Mouse (Mus musculus): ENCODE results near the gene Ankrd13a. TPM values are rescaled to one million over a fixed set of nuclear protein-coding genes. Genes with fewer than 3 reads are reported as not detected.

Gene Ankrd13a
- polyA plus RNA-seq, 1 experiment: 71.8 TPM

- Histone ChIP-seq H3K4me3 (ENCODE audit: low read depth, low read length) (no peak overlapping the region), H3K27ac (ENCODE audit: insufficient read depth, low read length) (no peak overlapping the region), H3K36me3 (ENCODE audit: control insufficient read depth, insufficient read depth, low read length, poor library complexity, severe bottlenecking) (peaks cover 21% of the 10 kb centered on the region)
Measured at GRCm38 (mm10) chr5:114804958-114805357, 30.5 kb downstream of the Ankrd13a start.

GRCm38 (mm10) chr5:114805436-114806350 lies 31.2 kb downstream of the Ankrd13a start:
- H3K4me1 ChIP-seq (ENCODE audit: control insufficient read depth, insufficient read depth, low read length): peaks cover 3% of the 10 kb centered on the region
- peaks cover 21% of the 10 kb centered on the region for H3K36me3 ChIP-seq (ENCODE audit: control insufficient read depth, insufficient read depth, low read length, poor library complexity, severe bottlenecking)
- H3K27me3 ChIP-seq (ENCODE audit: control insufficient read depth, insufficient read depth, low read length, poor library complexity, severe bottlenecking): no peaks in the 10 kb centered on the region
- TF ChIP-seq CTCF (IDR thresholded peaks at IDR 0.05; ENCODE audit: low read depth, low read length): no peak
- TF ChIP-seq POLR2A (IDR thresholded peaks at IDR 0.05; ENCODE audit: insufficient read depth, low read length): no peak
- TF ChIP-seq EP300 (IDR thresholded peaks at IDR 0.05; ENCODE audit: insufficient read depth, low read depth, low read length): no peak
- H3K27ac ChIP-seq (ENCODE audit: insufficient read depth, low read length): no peak overlapping the region
- peaks cover 27% of the 10 kb centered on the region for H3K9me3 ChIP-seq (replicated peaks; ENCODE audit: control insufficient read depth, insufficient read depth, low read length, poor library complexity, severe bottlenecking)
- H3K9ac ChIP-seq (ENCODE audit: low read depth, poor library complexity, severe bottlenecking): no peak overlapping the region
- H3K4me3 ChIP-seq (ENCODE audit: low read depth, low read length): no peak overlapping the region

More at GRCm38 (mm10) chr5:114804958-114805357, 30.5 kb downstream of the Ankrd13a start:
- Histone ChIP-seq H3K9me3 (replicated peaks; ENCODE audit: control insufficient read depth, insufficient read depth, low read length, poor library complexity, severe bottlenecking) (peaks cover 27% of the 10 kb centered on the region), H3K4me1 (ENCODE audit: control insufficient read depth, insufficient read depth, low read length) (peaks cover 3% of the 10 kb centered on the region), H3K27me3 (ENCODE audit: control insufficient read depth, insufficient read depth, low read length, poor library complexity, severe bottlenecking) (no peaks in the 10 kb centered on the region), H3K9ac (ENCODE audit: low read depth, poor library complexity, severe bottlenecking) (no peak overlapping the region)
- no peak for TF ChIP-seq EP300 (IDR thresholded peaks at IDR 0.05; ENCODE audit: insufficient read depth, low read depth, low read length)
- TF ChIP-seq CTCF (IDR thresholded peaks at IDR 0.05; ENCODE audit: low read depth, low read length): peak; percentile 38
- TF ChIP-seq POLR2A (IDR thresholded peaks at IDR 0.05; ENCODE audit: insufficient read depth, low read length): no peak

GRCm38 (mm10) chr5:114806636-114807035 lies 32.2 kb downstream of the Ankrd13a start:
- Histone ChIP-seq H3K27me3 (ENCODE audit: control insufficient read depth, insufficient read depth, low read length, poor library complexity, severe bottlenecking) (no peaks in the 10 kb centered on the region), H3K9ac (ENCODE audit: low read depth, poor library complexity, severe bottlenecking) (no peak overlapping the region), H3K4me1 (ENCODE audit: control insufficient read depth, insufficient read depth, low read length) (peaks cover 3% of the 10 kb centered on the region), H3K27ac (ENCODE audit: insufficient read depth, low read length) (no peak overlapping the region), H3K36me3 (ENCODE audit: control insufficient read depth, insufficient read depth, low read length, poor library complexity, severe bottlenecking) (peaks cover 21% of the 10 kb centered on the region), H3K9me3 (replicated peaks; ENCODE audit: control insufficient read depth, insufficient read depth, low read length, poor library complexity, severe bottlenecking) (peaks cover 27% of the 10 kb centered on the region), H3K4me3 (ENCODE audit: low read depth, low read length) (no peak overlapping the region)
- TF ChIP-seq POLR2A (IDR thresholded peaks at IDR 0.05; ENCODE audit: insufficient read depth, low read length) (no peak), CTCF (IDR thresholded peaks at IDR 0.05; ENCODE audit: low read depth, low read length) (no peak), EP300 (IDR thresholded peaks at IDR 0.05; ENCODE audit: insufficient read depth, low read depth, low read length) (no peak)

DNA sequence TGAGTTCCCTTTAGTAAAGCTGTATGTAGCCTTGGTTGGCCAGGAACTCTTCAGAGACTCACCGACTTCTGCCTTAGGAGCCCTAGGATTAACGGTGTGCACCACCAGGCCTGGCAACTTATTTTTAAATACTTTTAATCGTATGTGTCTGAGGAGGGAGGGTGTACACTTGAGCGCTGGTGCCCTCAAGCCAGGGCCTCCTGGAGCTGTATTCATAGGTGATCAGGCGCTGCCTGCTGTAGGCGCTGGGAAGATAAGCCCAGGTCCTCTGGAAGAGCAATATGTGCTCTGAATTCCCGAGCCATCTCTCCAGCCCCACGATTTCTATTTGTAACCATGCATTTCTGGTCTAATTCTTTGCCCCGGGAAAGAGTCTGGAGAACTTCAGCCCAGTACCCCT lies 32.6 kb downstream of the Ankrd13a start:
- H3K4me1 ChIP-seq (ENCODE audit: control insufficient read depth, insufficient read depth, low read length): peaks cover 3% of the 10 kb centered on the region
- no peak overlapping the region for H3K9ac ChIP-seq (ENCODE audit: low read depth, poor library complexity, severe bottlenecking)
- peaks cover 21% of the 10 kb centered on the region for H3K36me3 ChIP-seq (ENCODE audit: control insufficient read depth, insufficient read depth, low read length, poor library complexity, severe bottlenecking)
- no peak overlapping the region for H3K4me3 ChIP-seq (ENCODE audit: low read depth, low read length)
- H3K9me3 ChIP-seq (replicated peaks; ENCODE audit: control insufficient read depth, insufficient read depth, low read length, poor library complexity, severe bottlenecking): peaks cover 27% of the 10 kb centered on the region
- H3K27ac ChIP-seq (ENCODE audit: insufficient read depth, low read length): no peak overlapping the region
- no peaks in the 10 kb centered on the region for H3K27me3 ChIP-seq (ENCODE audit: control insufficient read depth, insufficient read depth, low read length, poor library complexity, severe bottlenecking)
- no peak for TF ChIP-seq CTCF (IDR thresholded peaks at IDR 0.05; ENCODE audit: low read depth, low read length)
- TF ChIP-seq POLR2A (IDR thresholded peaks at IDR 0.05; ENCODE audit: insufficient read depth, low read length): no peak
- no peak for TF ChIP-seq EP300 (IDR thresholded peaks at IDR 0.05; ENCODE audit: insufficient read depth, low read depth, low read length)

GRCm38 (mm10) chr5:114807468-114807867 lies 33.0 kb downstream of the Ankrd13a start:
- Histone ChIP-seq H3K36me3 (ENCODE audit: control insufficient read depth, insufficient read depth, low read length, poor library complexity, severe bottlenecking) (peaks cover 21% of the 10 kb centered on the region), H3K27ac (ENCODE audit: insufficient read depth, low read length) (no peak overlapping the region), H3K9ac (ENCODE audit: low read depth, poor library complexity, severe bottlenecking) (no peak overlapping the region), H3K4me1 (ENCODE audit: control insufficient read depth, insufficient read depth, low read length) (peaks cover under 1% of the 10 kb centered on the region), H3K9me3 (replicated peaks; ENCODE audit: control insufficient read depth, insufficient read depth, low read length, poor library complexity, severe bottlenecking) (peaks cover 24% of the 10 kb centered on the region), H3K27me3 (ENCODE audit: control insufficient read depth, insufficient read depth, low read length, poor library complexity, severe bottlenecking) (no peaks in the 10 kb centered on the region), H3K4me3 (ENCODE audit: low read depth, low read length) (no peak overlapping the region)
- TF ChIP-seq CTCF (IDR thresholded peaks at IDR 0.05; ENCODE audit: low read depth, low read length) (no peak), POLR2A (IDR thresholded peaks at IDR 0.05; ENCODE audit: insufficient read depth, low read length) (no peak), EP300 (IDR thresholded peaks at IDR 0.05; ENCODE audit: insufficient read depth, low read depth, low read length) (no peak)

DNA sequence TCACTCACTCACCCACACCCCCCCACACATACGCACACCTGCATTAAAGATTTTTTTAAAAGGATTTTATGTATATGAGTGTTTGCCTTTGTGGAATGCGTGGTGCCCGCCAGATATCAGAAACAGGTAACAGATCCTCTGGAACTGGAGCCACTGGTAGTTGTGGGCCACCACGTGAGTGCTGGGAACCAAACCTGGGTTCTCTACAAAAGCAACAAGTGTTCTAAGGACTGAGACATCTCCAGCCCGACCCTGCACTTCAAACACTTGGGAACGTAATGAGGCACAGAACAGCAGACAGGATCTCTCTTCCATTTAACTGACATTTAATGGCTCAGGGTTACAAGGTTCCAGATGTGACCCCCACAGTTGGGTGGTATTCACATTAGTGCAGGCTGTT lies 33.4 kb downstream of the Ankrd13a start:
- Histone ChIP-seq H3K4me1 (ENCODE audit: control insufficient read depth, insufficient read depth, low read length) (no peaks in the 10 kb centered on the region), H3K36me3 (ENCODE audit: control insufficient read depth, insufficient read depth, low read length, poor library complexity, severe bottlenecking) (peaks cover 18% of the 10 kb centered on the region)

More for the DNA sequence above, 33.4 kb downstream of the Ankrd13a start:
- H3K9me3 ChIP-seq (replicated peaks; ENCODE audit: control insufficient read depth, insufficient read depth, low read length, poor library complexity, severe bottlenecking): peaks cover 20% of the 10 kb centered on the region
- no peak for TF ChIP-seq EP300 (IDR thresholded peaks at IDR 0.05; ENCODE audit: insufficient read depth, low read depth, low read length)
- no peak for TF ChIP-seq POLR2A (IDR thresholded peaks at IDR 0.05; ENCODE audit: insufficient read depth, low read length)
- no peak for TF ChIP-seq CTCF (IDR thresholded peaks at IDR 0.05; ENCODE audit: low read depth, low read length)
- H3K4me3 ChIP-seq (ENCODE audit: low read depth, low read length): no peak overlapping the region
- H3K27me3 ChIP-seq (ENCODE audit: control insufficient read depth, insufficient read depth, low read length, poor library complexity, severe bottlenecking): no peaks in the 10 kb centered on the region
- H3K27ac ChIP-seq (ENCODE audit: insufficient read depth, low read length): no peak overlapping the region
- no peak overlapping the region for H3K9ac ChIP-seq (ENCODE audit: low read depth, poor library complexity, severe bottlenecking)

Data from ES-Bruce4 (cell line).